Mouse (Mus musculus): ENCODE data around the gene Zfand4.
"Not testable (repeated sequence)": the region's sequence is repeated elsewhere in the genome, so short reads cannot be mapped to it uniquely, and the experiment has no call there.

Zfand4 gene

DNA sequence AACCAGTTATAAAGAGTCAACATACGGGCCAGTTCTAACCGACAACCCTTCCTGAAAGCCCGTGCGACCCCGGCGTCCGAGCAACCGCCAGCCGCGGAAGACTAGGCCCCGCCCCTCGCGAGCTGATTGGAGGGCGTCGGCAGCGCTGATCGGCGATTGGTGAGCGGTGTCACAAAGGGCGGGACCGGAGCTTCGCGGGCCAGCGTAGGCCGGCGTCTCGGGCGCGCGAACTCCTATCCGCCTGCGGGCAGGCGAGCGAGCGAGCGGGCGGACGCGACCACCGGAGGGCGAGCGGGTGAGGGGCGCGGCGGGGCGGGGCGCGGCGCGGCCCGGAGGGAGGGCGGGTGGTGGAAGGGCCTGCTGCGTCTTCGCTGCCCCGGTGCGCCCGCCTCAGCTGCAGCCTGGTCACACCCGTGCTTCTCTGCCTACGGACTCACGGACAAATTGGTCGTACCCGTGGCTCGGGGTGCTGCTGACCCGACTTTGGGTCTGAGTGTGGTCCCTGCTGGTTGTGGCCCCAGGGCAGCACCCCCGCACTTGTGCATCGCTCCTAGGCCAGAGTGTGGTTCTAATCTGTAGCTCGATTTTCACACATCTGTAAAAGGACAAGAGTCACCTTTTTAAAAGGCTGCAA lies at the start of gene Zfand4:
Zfand4 (plus strand) TSS at position 205 of the 634 bp plus-strand sequence.
- no peaks in the 10 kb centered on the region for H3K27me3 ChIP-seq (ENCODE audit: control insufficient read depth, insufficient read depth, low read length, poor library complexity, severe bottlenecking)
- peak; percentile 91 for DNase-seq (ENCODE audit: low read depth, low spot score)
- H3K36me3 ChIP-seq (ENCODE audit: control insufficient read depth, insufficient read depth, low read length, poor library complexity, severe bottlenecking): no peaks in the 10 kb centered on the region

DNA sequence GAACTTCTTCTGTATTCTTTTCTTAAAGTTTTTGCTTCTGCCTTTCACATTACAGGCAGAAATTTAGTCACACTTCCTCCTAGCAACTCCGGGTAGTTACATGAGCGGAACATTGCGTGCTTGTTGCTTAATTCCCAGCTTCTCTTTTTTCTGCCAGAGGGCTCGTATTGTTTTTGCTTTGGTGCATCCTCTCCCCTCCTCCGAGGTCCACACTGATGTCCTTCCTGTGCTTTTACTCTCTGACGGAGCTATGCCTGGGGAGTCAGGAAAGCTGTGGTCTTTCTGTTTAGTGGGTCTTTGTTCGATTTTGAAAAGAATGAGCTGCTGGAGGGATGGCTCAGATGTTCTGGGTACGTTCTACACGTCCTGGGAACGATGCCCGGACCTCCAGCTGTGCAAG lies 36.3 kb upstream of the Zfand4 start:
- Histone ChIP-seq H3K27me3 (ENCODE audit: control insufficient read depth, insufficient read depth, low read length, poor library complexity, severe bottlenecking) (no peaks in the 10 kb centered on the region), H3K36me3 (ENCODE audit: control insufficient read depth, insufficient read depth, low read length, poor library complexity, severe bottlenecking) (peaks cover 22% of the 10 kb centered on the region)
- no peak for DNase-seq (ENCODE audit: low read depth, low spot score)

DNA sequence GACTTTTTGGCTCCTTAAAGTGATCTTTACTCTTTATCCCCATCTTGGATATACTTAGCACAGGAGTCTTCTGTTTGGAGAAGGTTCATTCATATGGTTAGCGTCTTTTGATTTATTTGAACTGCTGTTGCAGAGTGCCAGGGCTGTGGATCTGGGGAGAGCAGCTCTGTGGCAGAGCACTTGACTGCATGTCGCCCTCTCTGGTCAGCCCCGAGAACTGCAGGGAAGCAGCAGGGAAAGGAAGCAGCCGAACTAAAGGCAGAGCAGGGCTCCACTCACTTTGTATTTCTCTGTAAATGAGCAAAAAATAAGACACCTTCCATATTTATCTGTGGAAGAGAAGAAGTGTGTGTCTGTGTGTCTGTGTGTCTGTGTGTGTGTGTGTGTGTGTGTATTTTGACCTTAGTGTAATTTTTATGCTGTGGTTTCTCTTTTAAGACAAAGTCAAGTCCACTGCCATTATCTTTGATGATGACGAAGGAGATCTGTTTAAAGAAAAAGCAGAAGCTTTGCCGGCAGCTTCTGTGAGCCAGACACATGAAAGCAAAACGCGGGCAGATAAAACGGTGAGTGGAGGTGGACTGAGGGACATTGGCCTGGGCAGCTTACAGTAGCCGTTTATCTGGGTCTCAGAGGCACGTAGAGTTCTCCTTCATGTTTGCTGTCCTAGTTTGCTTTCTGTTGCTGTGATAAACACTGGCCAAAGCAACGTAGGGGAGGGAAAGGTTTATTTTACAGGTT lies 35.1 kb upstream of the Zfand4 start:
- DNase-seq (ENCODE audit: low read depth, low spot score): peak; percentile 72
- Histone ChIP-seq H3K27me3 (ENCODE audit: control insufficient read depth, insufficient read depth, low read length, poor library complexity, severe bottlenecking) (no peaks in the 10 kb centered on the region), H3K36me3 (ENCODE audit: control insufficient read depth, insufficient read depth, low read length, poor library complexity, severe bottlenecking) (peaks cover 20% of the 10 kb centered on the region)

- not testable (repeated sequence) for H3K27me3 ChIP-seq (ENCODE audit: control insufficient read depth, insufficient read depth, low read length, poor library complexity, severe bottlenecking); DNase-seq (ENCODE audit: low read depth, low spot score)
- H3K36me3 ChIP-seq (ENCODE audit: control insufficient read depth, insufficient read depth, low read length, poor library complexity, severe bottlenecking): peaks cover 11% of the 10 kb centered on the region
These were observed 29.2 kb upstream of the Zfand4 start for GRCm38 (mm10) chr6:116234821-116235220.

DNA sequence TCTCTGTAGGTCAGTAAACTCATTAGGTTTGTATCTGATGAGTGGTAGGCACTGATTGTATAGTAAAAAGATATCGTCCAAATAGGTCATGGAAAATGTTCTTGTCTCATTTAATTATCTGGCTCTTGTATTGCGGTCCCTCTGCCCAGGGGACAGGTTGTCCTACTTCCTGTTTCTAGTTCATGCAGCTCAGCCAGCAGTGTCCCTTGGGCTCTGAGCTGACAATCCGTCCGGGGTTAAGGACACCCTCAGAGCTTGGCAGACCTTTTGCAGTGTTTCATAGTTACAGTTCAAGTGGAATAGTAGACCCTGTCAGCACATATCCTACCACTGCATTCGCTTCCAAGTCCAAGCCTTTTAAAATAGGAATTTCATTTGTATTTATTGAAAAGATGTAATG lies 28.7 kb upstream of the Zfand4 start:
- peaks cover 13% of the 10 kb centered on the region for H3K36me3 ChIP-seq (ENCODE audit: control insufficient read depth, insufficient read depth, low read length, poor library complexity, severe bottlenecking)
- no peaks in the 10 kb centered on the region for H3K27me3 ChIP-seq (ENCODE audit: control insufficient read depth, insufficient read depth, low read length, poor library complexity, severe bottlenecking)
- DNase-seq (ENCODE audit: low read depth, low spot score): no peak

GRCm38 (mm10) chr6:116238083-116238482 lies 25.9 kb upstream of the Zfand4 start:
- Histone ChIP-seq H3K36me3 (ENCODE audit: control insufficient read depth, insufficient read depth, low read length, poor library complexity, severe bottlenecking) (peaks cover 14% of the 10 kb centered on the region), H3K27me3 (ENCODE audit: control insufficient read depth, insufficient read depth, low read length, poor library complexity, severe bottlenecking) (no peaks in the 10 kb centered on the region)
- DNase-seq (ENCODE audit: low read depth, low spot score): no peak

DNA sequence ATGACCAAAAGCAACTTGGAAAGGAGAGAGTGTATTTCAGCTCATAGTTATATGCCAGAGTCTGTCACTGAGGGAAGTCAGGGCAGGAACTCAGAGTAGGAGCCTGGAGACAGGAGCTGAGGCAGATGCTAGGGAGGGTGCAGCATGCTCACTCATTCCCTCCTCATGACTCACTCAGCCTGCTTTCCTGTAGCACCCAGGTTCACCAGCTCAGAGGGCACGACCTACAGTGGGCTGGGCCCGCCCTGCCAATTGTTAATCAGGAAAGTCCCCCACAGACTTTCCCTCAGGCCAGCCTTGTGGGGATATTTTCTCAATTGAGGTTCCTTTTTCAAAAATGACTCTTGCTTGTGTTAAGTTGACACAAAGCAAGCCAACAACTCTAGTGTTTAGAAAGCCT lies 23.7 kb upstream of the Zfand4 start:
- peaks cover 16% of the 10 kb centered on the region for H3K36me3 ChIP-seq (ENCODE audit: control insufficient read depth, insufficient read depth, low read length, poor library complexity, severe bottlenecking)
- no peak for DNase-seq (ENCODE audit: low read depth, low spot score)
- H3K27me3 ChIP-seq (ENCODE audit: control insufficient read depth, insufficient read depth, low read length, poor library complexity, severe bottlenecking): no peaks in the 10 kb centered on the region

- DNase-seq (ENCODE audit: low read depth, low spot score): no peak
- no peaks in the 10 kb centered on the region for H3K27me3 ChIP-seq (ENCODE audit: control insufficient read depth, insufficient read depth, low read length, poor library complexity, severe bottlenecking)
- peaks cover 3% of the 10 kb centered on the region; the same call in 1 of the 2 replicates for H3K36me3 ChIP-seq (ENCODE audit: control insufficient read depth, insufficient read depth, low read length, poor library complexity, severe bottlenecking)
These were observed 4.4 kb upstream of the Zfand4 start for GRCm38 (mm10) chr6:116259649-116260048.

- peaks cover 2% of the 10 kb centered on the region; the same call in 1 of the 2 replicates for H3K36me3 ChIP-seq (ENCODE audit: control insufficient read depth, insufficient read depth, low read length, poor library complexity, severe bottlenecking)
- DNase-seq (ENCODE audit: low read depth, low spot score): no peak
- no peaks in the 10 kb centered on the region for H3K27me3 ChIP-seq (ENCODE audit: control insufficient read depth, insufficient read depth, low read length, poor library complexity, severe bottlenecking)
These were observed 3.5 kb upstream of the Zfand4 start for GRCm38 (mm10) chr6:116260481-116260880.

DNA sequence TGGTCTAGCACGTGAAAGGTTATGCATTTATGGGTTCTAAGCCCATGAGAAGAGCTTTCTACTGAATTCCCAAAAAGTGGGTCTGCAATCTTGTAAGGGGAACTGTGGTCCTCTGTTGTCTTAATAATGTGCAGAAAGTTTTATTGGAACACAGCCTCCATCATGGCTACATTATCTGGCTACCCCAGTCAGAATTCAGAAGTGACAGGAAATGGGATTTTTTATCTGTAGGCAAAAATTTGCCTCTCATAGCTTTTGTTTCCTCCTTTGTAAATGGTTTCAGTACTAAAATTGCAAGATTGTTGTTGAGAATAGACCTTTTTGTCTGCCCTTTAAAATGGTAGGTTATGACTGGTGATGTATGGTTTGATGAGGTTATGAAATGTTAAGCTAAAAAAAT lies 1.2 kb upstream of the Zfand4 start:
- no peaks in the 10 kb centered on the region; the same call in 1 of the 2 replicates for H3K36me3 ChIP-seq (ENCODE audit: control insufficient read depth, insufficient read depth, low read length, poor library complexity, severe bottlenecking)
- no peak for DNase-seq (ENCODE audit: low read depth, low spot score)
- no peaks in the 10 kb centered on the region for H3K27me3 ChIP-seq (ENCODE audit: control insufficient read depth, insufficient read depth, low read length, poor library complexity, severe bottlenecking)

DNA sequence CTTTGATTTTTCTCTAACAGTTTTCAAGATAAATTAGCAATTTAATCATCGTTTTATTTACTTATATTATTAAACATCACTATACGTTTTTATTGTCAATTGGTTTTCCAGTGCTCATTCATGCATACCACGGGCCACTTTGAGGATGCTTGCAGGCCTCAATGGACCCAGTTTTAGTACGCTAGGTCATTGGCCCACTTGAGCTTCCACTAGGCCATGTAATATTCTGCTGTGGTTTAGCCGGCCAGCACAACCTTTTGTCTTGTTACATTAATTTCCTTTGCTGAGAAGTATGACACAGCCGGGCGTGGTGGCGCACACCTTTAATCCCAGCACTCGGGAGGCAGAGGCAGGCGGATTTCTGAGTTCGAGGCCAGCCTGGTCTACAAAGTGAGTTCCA lies 814 bp downstream of the Zfand4 start:
- Histone ChIP-seq H3K36me3 (ENCODE audit: control insufficient read depth, insufficient read depth, low read length, poor library complexity, severe bottlenecking) (no peaks in the 10 kb centered on the region), H3K27me3 (ENCODE audit: control insufficient read depth, insufficient read depth, low read length, poor library complexity, severe bottlenecking) (no peaks in the 10 kb centered on the region)
- no peak for DNase-seq (ENCODE audit: low read depth, low spot score)

DNA sequence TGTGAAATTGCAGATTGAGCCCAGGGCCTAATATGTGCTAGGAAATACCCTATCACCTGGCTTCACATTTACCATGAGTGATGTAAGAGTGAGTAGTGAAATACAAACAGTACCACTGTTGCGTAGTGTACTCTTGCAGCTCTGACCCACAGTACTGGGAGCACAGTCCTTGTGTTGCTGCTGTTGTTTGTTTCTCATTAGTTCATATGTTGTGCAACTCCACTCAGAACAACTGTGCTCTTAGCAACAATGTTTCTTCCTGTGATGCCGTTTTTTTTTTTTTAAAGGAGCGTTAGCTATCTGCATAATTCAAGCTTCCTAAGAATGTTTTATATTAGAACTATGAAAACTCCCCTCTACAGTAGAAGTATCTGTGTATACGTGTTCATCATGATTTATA lies 1.6 kb downstream of the Zfand4 start:
- Histone ChIP-seq H3K27me3 (ENCODE audit: control insufficient read depth, insufficient read depth, low read length, poor library complexity, severe bottlenecking) (no peaks in the 10 kb centered on the region), H3K36me3 (ENCODE audit: control insufficient read depth, insufficient read depth, low read length, poor library complexity, severe bottlenecking) (no peaks in the 10 kb centered on the region)
- no peak for DNase-seq (ENCODE audit: low read depth, low spot score)

DNA sequence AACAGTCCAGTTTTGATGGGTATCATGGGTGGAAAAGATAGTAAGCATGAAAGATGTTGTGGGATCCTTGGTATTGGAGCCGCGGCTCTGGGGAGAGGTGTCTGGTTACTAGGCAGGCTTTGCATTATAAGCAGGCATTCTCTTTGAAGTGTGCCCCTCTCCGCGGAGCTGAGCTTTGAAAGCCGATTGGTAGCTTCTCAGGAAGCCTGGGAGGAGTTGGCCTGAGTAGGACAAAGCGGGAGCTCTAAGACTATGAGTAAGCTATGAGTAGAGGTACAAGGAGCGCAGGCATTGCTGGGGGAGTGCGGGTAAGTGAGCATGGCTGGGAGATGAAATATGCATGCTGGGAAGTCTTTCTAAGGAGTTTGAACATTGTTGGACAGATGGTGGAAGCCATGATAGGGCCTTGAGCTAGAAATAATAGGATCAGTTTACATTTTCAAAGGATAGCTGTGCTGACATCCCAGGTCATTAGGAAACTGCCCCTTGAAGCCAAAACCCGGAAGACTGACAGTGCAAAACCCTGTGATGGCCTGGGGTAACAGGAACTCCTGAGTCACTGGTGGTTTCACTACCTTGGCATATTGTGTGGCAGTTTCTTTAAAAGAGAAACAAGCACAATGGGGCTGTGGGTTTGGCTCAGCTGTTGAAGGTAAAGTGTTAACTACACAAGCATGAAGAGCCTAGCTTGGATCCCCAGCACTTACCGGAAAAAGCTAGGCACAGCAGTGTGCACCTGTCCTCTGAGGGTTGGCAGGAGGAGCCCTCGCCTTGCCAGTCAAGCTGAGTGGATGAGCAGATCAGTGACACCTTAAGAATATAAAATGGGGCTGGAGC lies 2.5 kb downstream of the Zfand4 start:
- peak; percentile 7 for DNase-seq (ENCODE audit: low read depth, low spot score)
- H3K27me3 ChIP-seq (ENCODE audit: control insufficient read depth, insufficient read depth, low read length, poor library complexity, severe bottlenecking): no peaks in the 10 kb centered on the region
- H3K36me3 ChIP-seq (ENCODE audit: control insufficient read depth, insufficient read depth, low read length, poor library complexity, severe bottlenecking): no peaks in the 10 kb centered on the region

DNA sequence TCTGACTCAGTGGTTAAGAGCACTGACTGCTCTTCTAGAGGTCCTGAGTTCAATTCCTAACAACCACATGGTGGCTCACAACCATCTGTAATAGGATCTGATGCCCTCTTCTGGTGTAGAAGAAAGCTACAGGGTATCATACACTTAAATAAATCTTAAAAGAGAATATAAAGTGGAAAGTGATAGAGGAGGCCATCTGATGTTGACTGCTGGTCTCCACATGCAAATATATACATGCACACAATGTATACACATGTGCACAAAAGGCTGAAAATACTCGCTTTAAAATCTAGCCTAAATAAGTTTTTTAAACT lies 3.0 kb downstream of the Zfand4 start:
- DNase-seq (ENCODE audit: low read depth, low spot score): no peak
- no peaks in the 10 kb centered on the region for H3K27me3 ChIP-seq (ENCODE audit: control insufficient read depth, insufficient read depth, low read length, poor library complexity, severe bottlenecking)

GRCm38 (mm10) chr6:116275695-116276094 lies 11.7 kb downstream of the Zfand4 start:
- Histone ChIP-seq H3K27me3 (ENCODE audit: control insufficient read depth, insufficient read depth, low read length, poor library complexity, severe bottlenecking) (no peaks in the 10 kb centered on the region), H3K36me3 (ENCODE audit: control insufficient read depth, insufficient read depth, low read length, poor library complexity, severe bottlenecking) (no peaks in the 10 kb centered on the region)
- no peak for DNase-seq (ENCODE audit: low read depth, low spot score)

More for the DNA sequence above, 3.0 kb downstream of the Zfand4 start:
- H3K36me3 ChIP-seq (ENCODE audit: control insufficient read depth, insufficient read depth, low read length, poor library complexity, severe bottlenecking): no peaks in the 10 kb centered on the region
